Mouse (Mus musculus) induced T-regulatory cell, adult 2 months (primary cell): ENCODE results near the gene Blm.
A peak's percentile ranks its signal among the peaks of the same experiment; 100 is the strongest.

Experiments
- DNase-seq: peaks from one replicate; pipeline ENCODE4 v3.0.0-alpha.2; 2012; ENCODE audit warnings: low read depth

Blm gene

DNA sequence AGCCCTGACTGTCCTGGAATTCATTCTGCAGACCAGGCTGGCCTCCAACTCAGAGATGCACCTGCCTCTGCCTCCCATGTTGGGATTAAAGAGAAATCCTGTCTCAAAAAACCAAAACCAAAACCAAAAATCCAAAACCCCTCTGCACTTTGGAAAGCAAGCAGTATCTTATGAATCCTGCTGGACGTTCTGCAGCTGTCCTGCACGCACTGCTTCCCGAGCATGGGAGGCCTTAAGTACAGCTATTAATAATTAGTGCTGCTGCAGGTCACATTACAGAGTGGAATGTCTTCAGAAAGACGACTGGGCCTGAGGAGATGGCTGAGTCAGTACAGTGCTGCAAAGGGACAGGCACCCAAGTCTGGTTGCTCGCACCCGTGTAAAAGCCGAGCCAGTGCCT, 73.0 kb downstream of the Blm start:
- DNase-seq = no peak

- DNase-seq = no peak
Measured at GRCm38 (mm10) chr7:80460892-80461291, 74.0 kb downstream of the Blm start.

DNA sequence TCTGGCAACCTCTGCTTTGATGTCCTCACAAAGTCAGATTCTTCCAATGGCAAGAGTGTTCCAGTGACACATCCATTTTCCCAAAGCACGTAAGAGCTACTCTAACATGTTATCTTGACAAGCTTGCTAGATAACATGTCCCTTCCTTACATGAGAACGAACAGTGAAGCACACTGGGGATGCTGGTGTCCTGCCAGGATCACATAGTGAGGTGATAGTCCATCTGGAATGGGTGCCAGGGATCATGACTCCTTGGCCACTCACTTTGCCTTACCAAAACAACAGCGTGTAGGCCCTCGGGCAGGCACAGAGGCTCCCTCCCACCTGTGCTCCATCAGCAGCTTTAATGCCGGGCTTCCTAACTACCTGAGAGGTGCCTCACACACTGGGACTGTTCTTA, 74.7 kb downstream of the Blm start:
- no peak for DNase-seq

DNA sequence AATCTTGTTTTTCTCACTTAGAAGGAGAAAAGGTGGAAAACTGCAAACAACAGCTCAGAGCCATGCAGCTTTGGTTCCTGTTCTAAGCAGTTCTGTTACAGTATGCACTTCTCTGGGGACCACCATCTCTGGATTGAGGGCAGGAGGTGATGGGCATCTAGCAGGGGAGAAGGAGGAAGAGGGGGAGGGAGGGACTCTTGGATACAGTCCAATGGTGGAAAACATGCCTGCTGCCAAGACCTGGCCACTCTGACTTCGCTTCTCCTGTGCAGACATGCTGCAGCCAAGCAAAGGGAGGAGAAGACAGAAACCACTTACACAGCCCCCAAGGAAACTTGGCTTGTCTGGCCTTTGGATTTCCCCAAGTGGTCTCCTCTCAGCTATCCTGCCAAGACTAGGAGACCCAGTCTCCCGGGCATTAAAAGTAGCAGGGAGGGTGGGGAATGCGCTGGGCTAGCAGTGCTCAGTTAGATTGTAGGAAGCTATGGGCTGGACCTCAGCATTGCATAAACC, 77.0 kb downstream of the Blm start:
- DNase-seq = no peak

- no peak for DNase-seq
Measured at GRCm38 (mm10) chr7:80457241-80457640, 77.7 kb downstream of the Blm start.

GRCm38 (mm10) chr7:80456327-80456726, 78.6 kb downstream of the Blm start:
- DNase-seq = no peak

DNA sequence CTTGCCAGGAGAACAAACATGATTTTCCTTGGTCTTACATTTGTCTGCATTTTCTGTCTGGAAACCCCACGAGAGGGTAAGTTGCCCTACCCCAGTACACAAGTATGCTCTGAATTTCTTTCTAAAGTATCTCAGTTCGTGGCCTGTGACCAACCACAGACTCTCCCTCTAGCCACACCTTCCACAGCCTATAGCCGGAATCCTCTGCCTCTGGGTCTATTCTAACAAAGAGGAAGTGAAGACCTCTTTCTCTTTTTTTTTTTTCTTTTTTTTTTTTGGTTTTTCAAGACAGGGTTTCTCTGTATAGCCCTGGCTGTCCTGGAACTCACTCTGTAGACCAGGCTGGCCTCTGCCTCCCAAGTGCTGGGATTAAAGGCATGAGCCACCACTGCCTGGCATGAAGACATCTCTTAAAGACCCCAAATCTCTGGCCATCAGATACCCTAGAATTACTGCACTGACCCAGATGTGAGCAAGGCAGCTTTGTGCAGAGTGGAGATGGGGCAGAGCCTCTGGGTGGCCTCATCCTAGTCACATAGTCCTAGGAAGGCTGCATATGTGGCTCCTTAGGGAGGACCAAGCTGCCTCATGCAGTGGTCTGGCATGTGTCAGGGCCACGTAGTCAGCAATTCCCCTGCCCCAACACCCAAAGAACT, 79.3 kb downstream of the Blm start:
- DNase-seq = no peak

DNA sequence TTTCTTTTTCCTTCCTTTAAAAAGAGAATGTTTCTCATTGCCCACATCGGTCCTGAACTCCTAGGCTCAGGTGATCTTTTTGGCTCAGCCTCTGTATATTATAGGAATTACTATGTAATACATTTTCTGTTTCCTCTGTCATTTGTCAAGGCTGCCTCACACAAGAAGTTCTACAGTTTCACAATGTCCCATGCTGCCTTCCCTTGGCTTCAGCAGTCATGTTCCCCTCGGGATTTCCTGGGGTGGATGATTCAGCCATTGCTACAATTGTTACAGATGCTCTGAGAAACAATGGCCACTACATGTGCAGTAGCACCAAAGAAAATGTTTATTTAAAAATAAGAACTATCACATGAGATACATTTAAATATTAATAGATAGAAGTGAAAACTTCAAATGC, 80.1 kb downstream of the Blm start:
- no peak for DNase-seq

DNA sequence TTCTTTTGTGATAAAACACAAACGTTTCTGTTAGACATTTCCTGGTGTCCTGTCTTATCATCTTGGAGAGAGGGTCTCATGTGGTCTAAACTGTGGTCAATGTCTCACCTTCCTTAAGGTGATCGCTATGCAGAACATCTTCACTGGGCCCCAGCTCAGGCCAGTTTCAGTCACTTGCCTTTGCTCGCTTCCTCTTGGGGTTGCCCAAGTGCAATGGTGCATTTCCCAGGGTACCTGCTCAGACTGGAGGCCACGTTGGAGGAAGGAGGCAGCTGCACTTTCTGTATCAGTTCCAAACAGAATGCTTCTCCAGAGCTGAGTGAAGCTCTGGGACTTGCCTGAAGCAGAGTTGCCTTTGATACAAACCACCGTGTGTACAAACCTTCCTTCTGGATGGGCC, 80.9 kb downstream of the Blm start:
- DNase-seq = no peak

DNA sequence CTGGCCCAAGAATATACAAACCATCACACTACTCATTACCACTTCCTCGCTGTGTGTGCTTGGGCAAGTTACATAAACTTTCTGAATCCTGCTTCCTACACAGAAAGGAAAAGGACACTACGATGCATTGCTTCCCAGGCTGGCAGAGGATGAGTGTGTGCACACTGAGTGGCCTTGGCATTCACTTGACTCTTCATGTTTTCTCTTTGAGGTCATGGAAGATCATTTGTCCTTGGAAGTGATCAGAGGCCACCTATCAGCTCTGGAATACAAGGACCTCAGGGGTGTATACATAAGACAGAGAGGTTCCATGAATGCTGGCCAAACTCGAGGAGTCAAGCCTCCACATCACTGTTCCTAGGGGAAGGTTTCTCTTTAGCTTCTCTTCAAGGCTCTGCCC, 81.8 kb downstream of the Blm start:
- no peak for DNase-seq

DNA sequence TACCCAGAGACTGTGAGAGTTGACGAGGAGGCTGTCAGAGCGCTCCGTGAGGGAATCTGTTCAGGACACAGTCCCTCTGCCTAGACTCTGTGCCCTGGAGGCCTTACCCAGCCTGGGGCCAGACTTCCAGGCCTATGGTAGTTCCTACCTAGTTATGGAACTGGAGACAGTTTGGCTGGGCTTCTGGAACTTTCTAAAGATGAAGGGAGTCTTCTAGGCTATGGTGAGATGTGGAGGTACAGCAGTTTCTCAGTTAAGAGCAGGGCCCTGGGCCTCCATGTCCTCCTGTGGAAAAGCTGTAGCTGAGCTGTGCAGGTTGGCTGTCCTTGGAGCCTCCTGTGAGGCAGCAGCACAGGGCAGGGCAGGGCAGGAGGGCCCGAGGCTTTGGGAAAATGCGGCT, 82.7 kb downstream of the Blm start:
- DNase-seq = no peak

- DNase-seq = no peak
Measured at GRCm38 (mm10) chr7:80451550-80452232, 83.2 kb downstream of the Blm start.

GRCm38 (mm10) chr7:80450354-80450753, 84.6 kb downstream of the Blm start:
- DNase-seq = no peak

DNA sequence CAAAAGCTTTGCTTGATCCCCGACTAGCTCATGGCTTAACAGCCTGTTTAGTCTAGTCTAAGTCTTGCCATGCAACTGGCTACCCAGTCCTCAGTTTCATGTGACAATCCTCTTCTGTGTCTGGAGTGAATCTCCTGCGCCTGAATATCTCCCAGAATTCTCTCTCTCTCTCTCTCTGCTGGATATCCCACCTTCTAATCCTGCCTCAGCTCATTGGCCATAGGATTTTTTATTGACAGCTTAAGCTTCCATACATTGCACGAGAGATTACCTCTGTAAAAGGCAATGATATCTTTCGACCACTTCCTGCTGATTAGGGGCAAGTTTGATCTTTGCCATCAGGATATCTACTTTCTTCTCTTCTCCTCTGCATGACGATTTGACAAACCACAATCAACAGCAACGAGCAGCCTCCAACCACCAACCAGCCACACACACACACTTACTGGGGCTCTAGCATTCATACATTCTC, 85.3 kb downstream of the Blm start:
- peak; percentile 77 for DNase-seq

DNA sequence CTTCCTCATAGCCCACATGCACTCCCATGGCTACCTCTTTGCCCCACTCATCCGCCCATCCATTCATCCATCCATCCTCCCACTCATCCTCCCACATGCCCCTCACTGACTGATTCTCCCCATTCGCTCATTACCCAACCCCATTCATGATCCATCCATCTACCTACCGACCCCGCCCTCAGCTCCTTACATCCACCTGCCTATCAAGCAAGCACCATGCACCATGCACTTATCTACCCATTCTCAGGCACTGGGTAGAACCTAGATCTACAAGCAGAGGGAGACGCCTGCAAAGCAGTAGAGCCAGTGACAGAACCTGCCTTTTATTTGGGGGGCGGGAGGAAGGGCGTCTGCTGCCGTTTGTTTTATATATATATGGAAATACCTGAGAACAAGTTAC, 87.6 kb downstream of the Blm start:
- no peak for DNase-seq

DNA sequence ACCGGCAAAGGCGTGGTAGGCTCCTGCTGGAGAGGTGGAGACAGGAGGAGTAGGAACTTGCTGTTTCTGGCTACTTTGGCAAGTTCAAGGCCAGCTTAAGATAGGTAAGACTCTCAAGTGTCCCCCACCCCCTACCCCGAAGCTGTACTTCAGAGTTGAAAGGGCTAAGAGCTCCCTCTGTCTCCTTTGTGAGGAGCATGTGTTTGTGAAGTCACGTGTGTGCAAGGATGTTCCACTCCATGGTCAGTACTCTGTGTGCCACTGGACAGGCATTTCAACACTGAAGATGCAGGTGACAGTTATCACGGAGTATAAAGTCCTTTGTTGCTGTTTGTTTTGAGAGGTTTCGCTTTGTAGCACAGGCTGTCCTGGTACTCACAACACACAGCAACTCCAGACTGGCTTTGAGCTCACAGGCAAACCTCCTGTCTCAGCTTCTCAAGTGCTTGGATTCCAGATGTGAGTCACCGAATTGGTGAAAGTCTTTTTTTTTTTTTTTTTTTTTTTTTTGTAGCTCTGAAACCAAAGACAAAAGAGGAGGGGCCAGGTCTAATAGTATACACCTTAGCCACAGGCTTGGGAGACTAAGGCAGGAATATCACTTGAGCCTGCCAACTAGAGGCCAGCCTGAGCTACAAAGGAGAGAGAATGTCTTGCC, 88.6 kb downstream of the Blm start:
- DNase-seq = peak; percentile 35

GRCm38 (mm10) chr7:80445492-80445891, 89.4 kb downstream of the Blm start:
- DNase-seq = no peak

GRCm38 (mm10) chr7:80444401-80445249, 90.3 kb downstream of the Blm start:
- no peak for DNase-seq

DNA sequence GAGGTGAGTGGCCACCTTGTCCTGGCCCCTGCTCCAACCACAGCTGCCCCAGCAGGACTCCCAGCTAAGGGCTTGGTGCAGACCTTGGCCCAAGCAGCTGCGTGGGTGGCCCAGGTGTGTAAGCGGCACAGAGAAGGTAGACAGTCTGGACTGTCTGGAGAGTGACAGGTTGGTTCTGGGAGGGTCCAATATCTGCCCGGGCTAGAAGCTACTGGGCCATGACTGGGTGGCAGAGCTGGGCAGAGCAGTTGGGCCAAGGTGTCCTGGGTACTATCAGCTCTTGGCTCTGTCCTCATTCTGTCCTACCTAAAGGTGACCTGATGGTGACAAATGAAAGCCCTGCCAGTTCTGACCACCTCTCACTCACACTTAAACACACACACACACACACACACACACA, 91.8 kb downstream of the Blm start:
- no peak for DNase-seq

GRCm38 (mm10) chr7:80441986-80442904, 92.7 kb downstream of the Blm start:
- no peak for DNase-seq

- no peak for DNase-seq
Measured at GRCm38 (mm10) chr7:80440685-80441084, 94.2 kb downstream of the Blm start.
